32 mouse cellular contexts compared by ENCODE assay signal in the genomic region with DNA sequence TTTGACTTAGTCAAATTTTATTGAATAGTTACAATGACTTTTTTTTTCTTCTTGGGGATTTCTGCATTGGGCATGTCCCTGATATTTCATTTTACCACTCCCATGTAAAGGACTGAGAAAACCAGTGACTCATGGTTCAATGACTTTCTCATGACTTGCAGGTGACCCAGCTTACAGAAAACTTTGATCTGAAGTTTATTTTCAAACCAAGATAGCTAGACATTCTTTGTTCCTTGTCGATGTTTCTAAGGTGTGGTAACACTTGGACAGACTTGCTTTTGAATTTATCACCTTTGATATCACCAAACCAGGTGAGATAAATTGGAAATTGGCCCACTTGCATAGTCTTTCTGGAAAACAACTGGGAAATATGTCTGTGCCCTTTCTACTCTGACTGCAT.
"Had no signal": no experiment of that assay in that cellular context is flagged by ENCODE, and none has a peak within 500 bp of the region (broad histone marks: within the 10 kb centered on the region; RNA-seq: fewer than 3 reads in every experiment).

No protein-coding gene starts in this region.

- H3K4me1 ChIP-seq: limb, embryonic 10.5 days; limb, embryonic 12.5 days; limb, embryonic 15.5 days; liver, embryonic 12.5 days; liver, embryonic 13.5 days; liver, embryonic 15.5 days; lung, embryonic 15.5 days; midbrain, embryonic 12.5 days; midbrain, embryonic 13.5 days; midbrain, embryonic 15.5 days; neural tube, embryonic 12.5 days had no signal

- DNase-seq: left cerebral cortex, postnatal 4 days; liver; liver, embryonic 13.5 days; liver, postnatal 0 days; lung, adult 18-20 months; lung, adult 2 months; lung, embryonic 14.5 days; lung, postnatal 10 days; lung, postnatal 14 days; lung, postnatal 36 days; lung, postnatal 4 days; midbrain, embryonic 14.5 days had no signal

- H3K4me3 ChIP-seq: limb, embryonic 10.5 days; limb, embryonic 12.5 days; limb, embryonic 13.5 days; limb, embryonic 15.5 days; liver, embryonic 12.5 days; liver, embryonic 13.5 days; liver, embryonic 15.5 days; lung, embryonic 15.5 days; megakaryocyte, embryonic 14.5 days; midbrain, embryonic 10.5 days; midbrain, embryonic 12.5 days; midbrain, embryonic 13.5 days; midbrain, embryonic 15.5 days; myocyte; neural tube, embryonic 12.5 days had no signal

- H3K36me3 ChIP-seq: limb, embryonic 10.5 days; limb, embryonic 12.5 days; limb, embryonic 13.5 days; limb, embryonic 15.5 days; liver, embryonic 12.5 days; liver, embryonic 13.5 days; liver, embryonic 15.5 days; lung, embryonic 15.5 days; midbrain, embryonic 10.5 days; midbrain, embryonic 12.5 days; midbrain, embryonic 13.5 days; midbrain, embryonic 15.5 days; neural tube, embryonic 12.5 days had no signal

- H3K4me2 ChIP-seq: limb, embryonic 12.5 days; limb, embryonic 13.5 days; limb, embryonic 15.5 days; liver, embryonic 11.5 days; liver, embryonic 12.5 days; liver, embryonic 13.5 days; liver, embryonic 15.5 days; lung, embryonic 14.5 days; lung, embryonic 15.5 days; midbrain, embryonic 11.5 days; midbrain, embryonic 12.5 days; midbrain, embryonic 13.5 days; midbrain, embryonic 15.5 days; neural tube, embryonic 12.5 days had no signal

- H3K9me3 ChIP-seq: limb, embryonic 10.5 days; limb, embryonic 12.5 days; limb, embryonic 13.5 days; limb, embryonic 15.5 days; liver, embryonic 12.5 days; liver, embryonic 13.5 days; liver, embryonic 15.5 days; lung, embryonic 15.5 days; megakaryocyte, embryonic 14.5 days; midbrain, embryonic 10.5 days; midbrain, embryonic 12.5 days; midbrain, embryonic 13.5 days; midbrain, embryonic 15.5 days; neural tube, embryonic 12.5 days had no signal

- ATAC-seq: liver, embryonic 12.5 days; liver, postnatal 0 days; lung, postnatal 0 days; midbrain, embryonic 13.5 days; midbrain, embryonic 15.5 days; midbrain, embryonic 16.5 days had no signal

- H3K27me3 ChIP-seq: limb, embryonic 12.5 days; limb, embryonic 13.5 days; limb, embryonic 15.5 days; liver, embryonic 12.5 days; liver, embryonic 13.5 days; liver, embryonic 15.5 days; lung, embryonic 15.5 days; megakaryocyte, embryonic 14.5 days; midbrain, embryonic 12.5 days; midbrain, embryonic 13.5 days; midbrain, embryonic 15.5 days; neural tube, embryonic 12.5 days had no signal

- H3K27ac ChIP-seq: limb, embryonic 10.5 days; limb, embryonic 12.5 days; limb, embryonic 13.5 days; limb, embryonic 15.5 days; liver, embryonic 12.5 days; liver, embryonic 13.5 days; liver, embryonic 14.5 days; liver, embryonic 15.5 days; lung, embryonic 15.5 days; macrophage; midbrain, embryonic 10.5 days; midbrain, embryonic 12.5 days; midbrain, embryonic 13.5 days; midbrain, embryonic 15.5 days; neural tube, embryonic 12.5 days had no signal

- H3K9ac ChIP-seq: limb, embryonic 12.5 days; limb, embryonic 13.5 days; limb, embryonic 15.5 days; liver, embryonic 12.5 days; liver, embryonic 13.5 days; liver, embryonic 14.5 days; liver, embryonic 15.5 days; liver, postnatal 0 days; lung, embryonic 14.5 days; lung, embryonic 15.5 days; midbrain, embryonic 12.5 days; midbrain, embryonic 13.5 days; midbrain, embryonic 15.5 days; neural tube, embryonic 12.5 days had no signal
